Mouse (Mus musculus) spleen, adult 10 weeks (tissue): ENCODE measurements around the gene Gm1140. TPM values are rescaled to one million over a fixed set of nuclear protein-coding genes. Genes with fewer than 3 reads are reported as not detected.

ENCODE experiments used
- polyA plus RNA-seq: library from polyadenylated mRNA; stranded (reverse); fragments of 350-450 nt; fragmentation: Illumina TruSeq; extraction: RNeasy Lipid Tissue Mini Kit (QIAGEN cat#74804); gene quantifications from one replicate; pipeline ENCODE4 v1.2.3, GENCODE M21; 2015; ENCODE audit warnings: low replicate concordance; ENCODE audit not compliant: insufficient read depth

Gm1140 gene
- not detected for polyA plus RNA-seq

GRCm38 (mm10) chrX:67693462-67693861 is at the start of gene Gm1140:
Gene Gm1140 (minus strand): TSS chrX:67693562.

GRCm38 (mm10) chrX:67695398-67695797 is 2.0 kb upstream of the Gm1140 start, which contains the start of gene Gm14692:
Gene Gm14692 (plus strand): TSS chrX:67695698.

Other genes starting within 250 kb of the Gm1140 start
- gene Gm14692, start 2.1 kb upstream of the Gm1140 start, polyA plus RNA-seq, result not detected
- not detected for gene 4933436I01Rik, start 227.9 kb upstream of the Gm1140 start, polyA plus RNA-seq